Mouse (Mus musculus) CH12.LX (cell line): Measurements from ENCODE around the gene Adra2b. TPM values are rescaled to one million over a fixed set of nuclear protein-coding genes. Genes with fewer than 3 reads are reported as not detected.

Experiments used
- DNase-seq: peaks from one replicate; pipeline ENCODE4 v3.0.0-alpha.2; 2013; ENCODE audit errors: extremely low read depth
- H3K27ac ChIP-seq: 2 replicates; pipeline ENCODE4 v1.5.1; 2012; ENCODE audit warnings: low read depth, mild to moderate bottlenecking, control low read depth, moderate library complexity; ENCODE audit not compliant: insufficient read depth
- H3K27me3 ChIP-seq: replicated peaks from 2 replicates; pipeline ENCODE3; 2012; ENCODE audit warnings: inconsistent platforms
- H3K36me3 ChIP-seq, 2 experiments: replicated peaks in 1 of 2; 2 replicates each; pipeline versions ENCODE3 to v1.6.1; 2012; ENCODE audit warnings: inconsistent platforms in 1 of 2, low read length in 1 of 2, mild to moderate bottlenecking in 1 of 2, mixed read lengths in 1 of 2, moderate library complexity in 1 of 2; ENCODE audit not compliant: control insufficient read depth in 1 of 2, insufficient read depth in 1 of 2
- H3K4me1 ChIP-seq, 2 experiments: 2 replicates each; pipeline ENCODE4 v1.6.1; 2012; ENCODE audit warnings: inconsistent platforms in 1 of 2, moderate library complexity in 1 of 2; ENCODE audit not compliant: insufficient read depth in 2 of 2, control insufficient read depth in 1 of 2
- H3K4me2 ChIP-seq: 2 replicates; pipeline ENCODE4 v1.6.1; 2012; ENCODE audit warnings: low read depth, mild to moderate bottlenecking, control low read depth; ENCODE audit not compliant: poor library complexity, insufficient read depth, severe bottlenecking
- H3K4me3 ChIP-seq, 3 experiments: fragments of 150-350 bp in 1 of 3; sonication (generic) in 1 of 3; replicated peaks in 1 of 3; 2 replicates each; pipeline versions ENCODE3 to v1.5.1; 2011 to 2012; ENCODE audit warnings: low read depth in 2 of 3, low read length in 2 of 3, mild to moderate bottlenecking in 2 of 3, moderate library complexity in 2 of 3, control low read depth in 1 of 3, improper control_type of control experiment in 1 of 3, inconsistent platforms in 1 of 3, mixed read lengths in 1 of 3; ENCODE audit not compliant: poor library complexity in 1 of 3
- H3K79me2 ChIP-seq: replicated peaks from 2 replicates; pipeline ENCODE4 v1.6.1; 2012; ENCODE audit warnings: mild to moderate bottlenecking, moderate library complexity; ENCODE audit not compliant: control insufficient read depth, poor library complexity, insufficient read depth, severe bottlenecking; ENCODE audit errors: extremely low read depth
- H3K9ac ChIP-seq: 2 replicates; pipeline ENCODE4 v1.6.1; 2012; ENCODE audit warnings: low read depth, mild to moderate bottlenecking, control low read depth, moderate library complexity; ENCODE audit not compliant: insufficient read depth
- H3K9me3 ChIP-seq: replicated peaks from 2 replicates; pipeline ENCODE3; 2012; ENCODE audit warnings: low read length, inconsistent platforms, mixed read lengths
- CHD1 ChIP-seq: IDR thresholded peaks from 2 replicates; pipeline ENCODE4 v1.6.1; 2012; ENCODE audit warnings: low read depth, low read length, improper control_type of control experiment, inconsistent platforms
- E2F4 ChIP-seq: IDR thresholded peaks from 2 replicates; pipeline ENCODE4 v1.6.1; 2011; ENCODE audit warnings: low read depth, low read length, improper control_type of control experiment; ENCODE audit not compliant: insufficient replicate concordance
- ELF1 ChIP-seq: IDR thresholded peaks from 2 replicates; pipeline ENCODE4 v1.6.1; 2014; ENCODE audit warnings: low read depth, mild to moderate bottlenecking, inconsistent platforms, low read length, improper control_type of control experiment
- EP300 ChIP-seq: IDR thresholded peaks from 2 replicates; pipeline ENCODE4 v1.6.1; 2011; ENCODE audit warnings: low read length, improper control_type of control experiment
- GABPA ChIP-seq: IDR thresholded peaks from 2 replicates; pipeline ENCODE4 v1.6.1; 2012; ENCODE audit warnings: low read depth, low read length, improper control_type of control experiment, inconsistent platforms; ENCODE audit not compliant: insufficient replicate concordance
- HCFC1 ChIP-seq: IDR thresholded peaks from 2 replicates; pipeline ENCODE4 v1.6.1; 2012; ENCODE audit warnings: low read depth, mild to moderate bottlenecking, inconsistent platforms, low read length, improper control_type of control experiment
- JUN ChIP-seq: IDR thresholded peaks from 2 replicates; pipeline ENCODE4 v1.6.1; 2011; ENCODE audit warnings: low read depth, mild to moderate bottlenecking, low read length, improper control_type of control experiment, moderate library complexity; ENCODE audit not compliant: insufficient read depth
- JUND ChIP-seq: conservative IDR thresholded peaks from 2 replicates; pipeline ENCODE4 v1.6.1; 2011; ENCODE audit warnings: low read depth, low read length, improper control_type of control experiment
- KAT2A ChIP-seq: IDR thresholded peaks from 2 replicates; pipeline ENCODE4 v1.6.1; 2012; ENCODE audit warnings: low read length, improper control_type of control experiment, inconsistent platforms; ENCODE audit not compliant: insufficient replicate concordance
- MAFK ChIP-seq: IDR thresholded peaks from 2 replicates; pipeline ENCODE4 v1.6.1; 2011; ENCODE audit warnings: low read length, improper control_type of control experiment; ENCODE audit not compliant: insufficient replicate concordance
- MAX ChIP-seq: IDR thresholded peaks from 2 replicates; pipeline ENCODE4 v1.6.1; 2011; ENCODE audit warnings: low read length, improper control_type of control experiment
- MAZ ChIP-seq: IDR thresholded peaks from 2 replicates; pipeline ENCODE4 v1.6.1; 2012; ENCODE audit warnings: low read depth, mild to moderate bottlenecking, inconsistent platforms, low read length, improper control_type of control experiment, moderate library complexity
- MEF2A ChIP-seq: IDR thresholded peaks from 2 replicates; pipeline ENCODE4 v1.6.1; 2014; ENCODE audit warnings: low read depth, mild to moderate bottlenecking, inconsistent platforms, low read length, improper control_type of control experiment, borderline replicate concordance
- MXI1 ChIP-seq: IDR thresholded peaks from 2 replicates; pipeline ENCODE4 v1.6.1; 2011; ENCODE audit warnings: mild to moderate bottlenecking, low read depth, low read length, improper control_type of control experiment
- NELFE ChIP-seq: IDR thresholded peaks from 2 replicates; pipeline ENCODE4 v1.6.1; 2011; ENCODE audit warnings: low read depth, low read length, improper control_type of control experiment
- POLR2A ChIP-seq: IDR thresholded peaks from 2 replicates; pipeline ENCODE4 v1.6.1; 2011; ENCODE audit warnings: low read depth, mild to moderate bottlenecking, improper control_type of control experiment, low read length
- POLR2AphosphoS2 ChIP-seq: IDR thresholded peaks from 2 replicates; pipeline ENCODE4 v1.6.1; 2011; ENCODE audit warnings: low read depth, low read length, improper control_type of control experiment
- RAD21 ChIP-seq: IDR thresholded peaks from 2 replicates; pipeline ENCODE4 v1.6.1; 2011; ENCODE audit warnings: low read depth, mild to moderate bottlenecking, low read length, improper control_type of control experiment, moderate library complexity
- TBP ChIP-seq: conservative IDR thresholded peaks from 2 replicates; pipeline ENCODE4 v1.6.1; 2011; ENCODE audit warnings: low read depth, low read length, improper control_type of control experiment
- TCF12 ChIP-seq: IDR thresholded peaks from 2 replicates; pipeline ENCODE4 v1.6.1; 2014; ENCODE audit warnings: low read depth, mild to moderate bottlenecking, inconsistent platforms, low read length, improper control_type of control experiment
- USF2 ChIP-seq: conservative IDR thresholded peaks from 2 replicates; pipeline ENCODE4 v1.6.1; 2011; ENCODE audit warnings: low read depth, low read length, improper control_type of control experiment
- ZC3H11A ChIP-seq: IDR thresholded peaks from 2 replicates; pipeline ENCODE4 v1.6.1; 2012; ENCODE audit warnings: low read depth, mild to moderate bottlenecking, inconsistent platforms, low read length, improper control_type of control experiment
- ZKSCAN1 ChIP-seq: IDR thresholded peaks from 2 replicates; pipeline ENCODE4 v1.6.1; 2012; ENCODE audit warnings: low read depth, inconsistent platforms, low read length, improper control_type of control experiment, borderline replicate concordance
- ZMIZ1 ChIP-seq: IDR thresholded peaks from 2 replicates; pipeline ENCODE4 v1.6.1; 2012; ENCODE audit warnings: low read depth, mild to moderate bottlenecking, inconsistent platforms, low read length, improper control_type of control experiment
- ZNF384 ChIP-seq: IDR thresholded peaks from 2 replicates; pipeline ENCODE4 v1.6.1; 2012; ENCODE audit warnings: low read depth, low read length, improper control_type of control experiment, inconsistent platforms
- dilution Hi-C: fragments of 300-500 bp; cut with MboI; formaldehyde crosslinking; loops from 2 replicates; pipeline ENCODE4 v1.14.3; 2020; ENCODE audit warnings: low sequenced_read_pairs; ENCODE audit not compliant: extremely low pct_unique_long_range_greater_than_20kb, extremely low pct_ligation_motif_present
- in situ Hi-C: fragments of 300-500 bp; cut with MboI; formaldehyde crosslinking; loops from 3 replicates; pipeline ENCODE4 v1.14.3; 2019; ENCODE audit warnings: low sequenced_read_pairs, low pct_ligation_motif_present, low pct_unique_long_range_greater_than_20kb, mixed read lengths
- polyA plus RNA-seq: library from polyadenylated mRNA; unstranded; fragments of >175 nt; gene quantifications from 2 replicates; pipeline ENCODE4 v1.2.1, GENCODE M21; 2012; ENCODE audit warnings: low read depth; ENCODE audit not compliant: insufficient read length
- total RNA-seq, 2 experiments: library from RNA; depleted of rRNA; stranded (reverse); fragments of 300-350 nt in 1 of 2; fragments of >200 nt in 1 of 2; gene quantifications; 2 replicates each; pipeline ENCODE4 v1.2.3; 2012 to 2014

Adra2b gene
- total and polyA plus RNA-seq, 3 experiments: 0.08 TPM; not detected in 2

DNA sequence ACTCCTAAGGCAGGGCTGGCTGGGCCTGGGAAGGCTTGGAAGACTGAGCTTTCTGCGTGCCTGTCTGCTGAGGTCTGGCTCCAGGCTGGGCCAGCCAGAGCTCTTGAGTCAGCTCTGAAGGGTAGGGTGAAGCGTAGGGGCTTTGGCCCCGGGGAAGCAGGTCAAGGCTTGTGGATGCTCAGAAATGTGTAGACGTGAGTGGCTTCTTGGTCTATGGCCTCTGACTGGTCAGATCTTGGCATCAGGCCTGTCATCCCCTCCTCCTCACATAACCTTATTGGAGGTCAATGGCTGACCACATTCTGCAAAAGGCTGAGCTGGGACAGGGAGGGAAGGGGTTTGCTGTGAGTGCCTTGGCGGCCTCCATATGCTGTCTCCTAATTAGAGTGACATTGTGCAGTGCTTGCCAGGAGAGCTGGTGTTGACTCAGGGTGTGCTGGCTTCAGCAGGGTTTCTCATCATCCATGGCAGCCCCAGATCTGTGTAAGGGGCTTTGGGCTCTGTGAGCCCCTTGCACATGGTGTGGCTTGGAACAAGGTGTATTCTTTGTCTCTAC lies 31.7 kb downstream of the Adra2b start:
- H3K79me2 ChIP-seq: no peaks in the 10 kb centered on the region
- H3K4me3 ChIP-seq: no peak overlapping the region
- no peaks in the 10 kb centered on the region for H3K27me3 ChIP-seq
- no peaks in the 10 kb centered on the region for H3K36me3 ChIP-seq
- H3K27ac ChIP-seq: no peak overlapping the region
- peaks cover 0 to 6% of the 10 kb centered on the region in 2 experiments; a peak in 1 of 4 replicates for H3K4me1 ChIP-seq
- no peaks in the 10 kb centered on the region for H3K9me3 ChIP-seq
- H3K9ac ChIP-seq: no peak overlapping the region
- H3K4me2 ChIP-seq: no peak overlapping the region
- TF ChIP-seq EP300 (no peak), TBP (no peak), POLR2AphosphoS2 (no peak), RAD21 (no peak), POLR2A (no peak), MXI1 (no peak), CHD1 (no peak), NELFE (no peak), MAX (no peak), TCF12 (no peak), ZC3H11A (no peak)
- TF ChIP-seq, all 38 proteins: peak for 0
- dilution Hi-C loops: no loop called here
- in situ Hi-C loops: no loop called here
- no peak for DNase-seq

DNA sequence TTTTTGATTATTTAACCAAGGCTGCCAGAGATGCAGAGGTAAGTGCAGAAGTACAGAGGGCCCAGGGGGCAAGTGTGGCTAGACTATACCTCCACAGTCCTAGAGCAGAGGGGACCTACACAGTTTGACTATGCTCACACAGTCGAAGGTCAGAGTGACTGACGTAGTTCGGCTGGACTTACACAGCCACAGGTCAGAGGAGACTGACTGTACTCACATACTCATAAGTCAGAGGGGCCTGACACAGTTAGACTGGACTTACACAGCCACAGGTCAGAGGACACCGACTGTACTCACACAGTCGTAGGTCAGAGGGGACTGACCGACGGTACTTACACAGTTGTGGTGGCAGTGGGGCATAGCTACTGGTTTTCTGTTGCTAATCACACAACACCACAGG lies 35.7 kb downstream of the Adra2b start:
- H3K4me2 ChIP-seq: no peak overlapping the region
- dilution Hi-C loops: no loop called here
- no peak for DNase-seq
- in situ Hi-C loops: no loop called here
- no peaks in the 10 kb centered on the region for H3K79me2 ChIP-seq
- no peak overlapping the region for H3K4me3 ChIP-seq
- no peak overlapping the region for H3K27ac ChIP-seq
- no peaks in the 10 kb centered on the region for H3K27me3 ChIP-seq
- TF ChIP-seq RAD21 (no peak), TBP (no peak), ELF1 (no peak), EP300 (no peak), POLR2A (no peak), ZMIZ1 (no peak), JUND (no peak), MAX (no peak)
- H3K9ac ChIP-seq: no peak overlapping the region
- no peaks in the 10 kb centered on the region for H3K9me3 ChIP-seq
- H3K4me1 ChIP-seq: peaks cover 0 to 6% of the 10 kb centered on the region in 2 experiments; a peak in 1 of 4 replicates
- H3K36me3 ChIP-seq: no peaks in the 10 kb centered on the region

DNA sequence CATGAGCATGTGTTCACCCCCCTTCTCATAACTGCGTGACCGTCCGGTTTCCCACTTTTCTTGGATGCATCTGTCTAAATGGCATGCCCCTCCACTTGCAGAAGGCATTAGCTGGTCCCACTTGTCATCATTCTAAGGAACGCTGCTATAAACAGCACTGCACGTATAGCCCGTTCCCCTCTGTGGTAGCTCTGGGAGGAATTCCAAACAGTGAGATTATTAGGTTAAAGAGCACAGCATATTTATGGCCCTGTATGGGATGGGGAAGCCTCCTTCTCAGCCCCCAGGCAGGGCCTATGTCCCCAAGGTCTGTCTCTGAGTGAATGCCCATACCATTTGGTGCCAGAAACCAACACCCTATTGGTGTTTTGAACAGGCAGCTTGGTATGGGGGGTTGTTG lies 48.1 kb downstream of the Adra2b start:
- H3K4me2 ChIP-seq: no peak overlapping the region
- no peaks in the 10 kb centered on the region for H3K9me3 ChIP-seq
- dilution Hi-C loops: no loop called here
- H3K4me3 ChIP-seq: no peak overlapping the region
- H3K79me2 ChIP-seq: no peaks in the 10 kb centered on the region
- no peak overlapping the region for H3K9ac ChIP-seq
- no peaks in the 10 kb centered on the region for H3K36me3 ChIP-seq
- no peak overlapping the region for H3K27ac ChIP-seq
- peaks cover 3 to 4% of the 10 kb centered on the region in 2 experiments; a peak in 3 of 4 replicates for H3K4me1 ChIP-seq
- in situ Hi-C loops: no loop called here
- H3K27me3 ChIP-seq: peaks cover 7% of the 10 kb centered on the region
- DNase-seq: no peak
- TF ChIP-seq ZNF384: no peak
- TF ChIP-seq KAT2A: no peak
- no peak for TF ChIP-seq RAD21
- no peak for TF ChIP-seq GABPA
- no peak for TF ChIP-seq ZMIZ1
- no peak for TF ChIP-seq JUN
- no peak for TF ChIP-seq USF2
- TF ChIP-seq MAFK: no peak
- no peak for TF ChIP-seq TCF12
- TF ChIP-seq EP300: no peak
- TF ChIP-seq HCFC1: no peak
- TF ChIP-seq MXI1: no peak
- no peak for TF ChIP-seq MEF2A
- no peak for TF ChIP-seq POLR2AphosphoS2
- TF ChIP-seq ZKSCAN1: no peak
- TF ChIP-seq TBP: no peak
- no peak for TF ChIP-seq E2F4
- TF ChIP-seq MAZ: no peak
